Mouse (Mus musculus): ENCODE results near the gene AI182371.
A peak's percentile ranks its signal among the peaks of the same experiment; 100 is the strongest.

Gene AI182371

DNA sequence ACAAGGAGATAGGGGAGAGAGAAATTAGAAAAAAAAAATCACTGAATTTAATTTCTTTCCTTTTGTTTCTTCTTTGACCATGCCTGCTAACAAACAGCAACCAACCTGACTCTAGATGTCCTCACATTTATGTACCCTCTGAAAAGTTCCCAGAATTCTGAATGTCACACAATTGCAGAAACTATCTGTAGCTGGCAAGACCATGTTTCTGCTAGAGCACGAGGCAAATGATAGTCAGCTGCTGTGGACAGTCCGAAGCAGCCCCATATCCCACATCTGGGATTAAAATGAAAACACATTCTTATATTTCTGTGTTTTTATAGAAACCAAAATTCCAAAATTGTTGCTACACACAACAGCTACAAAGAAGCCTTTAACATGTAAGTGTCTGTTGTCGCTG, at the start of gene AI182371:
Gene AI182371, minus strand, starts transcription at position 101 of the 400 bp plus-strand sequence.
- TF ChIP-seq GATA4 (IDR thresholded peaks at IDR 0.05; ENCODE audit: insufficient replicate concordance, low read length), result no peak

DNA sequence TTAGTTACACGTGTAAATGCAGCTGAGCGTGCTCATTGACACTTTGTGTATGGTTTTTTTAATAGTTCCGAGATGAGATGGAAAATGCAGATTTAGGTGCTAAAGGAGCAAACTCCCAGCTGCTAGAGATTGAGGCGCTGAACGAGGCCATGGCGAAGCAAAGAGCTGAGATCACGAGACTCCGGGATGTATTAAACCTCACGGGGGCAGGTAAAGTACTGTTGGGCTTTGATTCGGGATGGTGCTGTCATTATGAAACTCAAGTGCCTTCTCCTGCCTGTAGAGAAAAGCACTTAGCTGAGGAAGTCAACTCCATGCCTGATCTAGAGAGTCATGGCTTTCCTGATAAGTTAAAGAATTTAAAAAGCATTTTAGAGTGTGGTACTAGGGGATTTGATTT, 47.5 kb upstream of the AI182371 start:
- TF ChIP-seq GATA4 (IDR thresholded peaks at IDR 0.05; ENCODE audit: insufficient replicate concordance, low read length), result no peak

DNA sequence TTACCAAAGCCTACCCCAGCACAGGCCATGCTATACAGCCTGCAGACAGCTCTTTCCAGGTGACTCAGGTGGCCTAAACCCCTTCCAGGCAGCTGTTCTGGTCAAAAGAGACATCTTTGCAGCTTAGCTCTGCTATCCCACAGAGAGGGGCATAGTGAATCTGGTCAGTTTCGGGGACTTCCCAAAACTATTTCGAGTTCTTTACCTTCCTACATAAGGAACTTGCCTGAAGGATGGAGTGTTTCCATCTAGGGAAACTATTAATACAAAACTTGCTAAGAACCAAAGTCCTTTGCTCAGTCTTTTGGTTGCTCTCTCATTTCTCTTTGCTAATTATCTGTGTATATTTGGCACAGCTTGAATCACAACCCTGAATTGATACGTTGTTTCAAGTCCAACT, 40.3 kb upstream of the AI182371 start:
- TF ChIP-seq GATA4 (IDR thresholded peaks at IDR 0.05; ENCODE audit: insufficient replicate concordance, low read length), result no peak

DNA sequence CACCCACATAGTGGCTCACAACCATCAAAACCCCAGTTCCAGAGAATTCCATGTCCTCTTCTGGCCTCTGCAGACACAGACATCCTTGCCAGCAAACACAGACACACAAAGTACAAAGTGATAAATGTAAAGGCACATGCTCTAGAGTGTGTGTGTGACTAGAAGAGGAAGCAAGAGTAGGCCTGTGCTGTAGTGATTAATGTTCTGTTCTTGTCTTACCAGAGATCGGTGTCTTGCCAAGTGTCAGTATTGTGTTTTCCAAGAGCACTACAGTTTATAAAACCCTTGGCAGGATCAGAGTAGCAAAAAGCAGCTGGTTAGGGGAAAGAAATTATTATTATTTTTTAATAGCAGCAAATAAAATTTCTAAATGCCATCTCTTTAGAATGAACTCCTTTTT, 37.2 kb upstream of the AI182371 start:
- no peak for TF ChIP-seq GATA4 (IDR thresholded peaks at IDR 0.05; ENCODE audit: insufficient replicate concordance, low read length)

DNA sequence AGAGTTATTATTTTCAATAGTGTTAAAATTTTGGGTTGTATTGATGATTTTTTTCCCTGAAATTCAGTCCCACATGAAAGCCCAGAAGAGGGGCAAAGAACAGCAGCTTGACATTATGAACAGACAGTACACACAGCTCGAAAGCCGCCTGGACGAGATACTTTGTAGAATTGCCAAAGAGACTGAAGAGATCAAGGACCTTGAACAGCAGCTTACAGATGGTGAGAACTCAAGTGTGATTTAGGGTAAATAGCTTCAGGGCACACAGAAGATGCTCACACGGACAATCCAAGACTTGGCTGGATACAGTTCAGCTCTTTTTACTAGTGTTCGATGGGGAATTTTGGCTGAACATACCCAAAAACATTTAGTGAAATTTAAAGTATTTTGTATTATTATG, 32.5 kb upstream of the AI182371 start:
- no peak for TF ChIP-seq GATA4 (IDR thresholded peaks at IDR 0.05; ENCODE audit: insufficient replicate concordance, low read length)

DNA sequence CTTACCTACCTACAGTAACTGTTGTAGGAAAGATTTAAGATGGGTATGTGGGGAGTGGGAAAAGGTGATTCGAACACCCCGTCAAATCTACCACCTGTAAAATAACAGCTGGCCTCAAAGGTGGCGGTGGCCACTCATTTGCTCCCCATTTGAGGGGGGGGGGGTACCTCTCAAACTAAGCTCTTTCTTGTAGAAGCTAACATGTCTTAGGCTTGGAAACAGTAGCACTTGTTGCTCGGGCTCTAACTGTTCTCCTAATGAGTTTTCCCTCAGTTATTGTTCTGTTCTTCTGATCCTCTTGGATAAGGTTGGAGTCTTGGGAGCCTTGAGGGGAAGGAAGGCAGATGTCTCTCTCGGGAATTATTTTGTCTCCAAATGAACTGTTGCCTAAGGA, 31.3 kb upstream of the AI182371 start:
- no peak for TF ChIP-seq GATA4 (IDR thresholded peaks at IDR 0.05; ENCODE audit: insufficient replicate concordance, low read length)

DNA sequence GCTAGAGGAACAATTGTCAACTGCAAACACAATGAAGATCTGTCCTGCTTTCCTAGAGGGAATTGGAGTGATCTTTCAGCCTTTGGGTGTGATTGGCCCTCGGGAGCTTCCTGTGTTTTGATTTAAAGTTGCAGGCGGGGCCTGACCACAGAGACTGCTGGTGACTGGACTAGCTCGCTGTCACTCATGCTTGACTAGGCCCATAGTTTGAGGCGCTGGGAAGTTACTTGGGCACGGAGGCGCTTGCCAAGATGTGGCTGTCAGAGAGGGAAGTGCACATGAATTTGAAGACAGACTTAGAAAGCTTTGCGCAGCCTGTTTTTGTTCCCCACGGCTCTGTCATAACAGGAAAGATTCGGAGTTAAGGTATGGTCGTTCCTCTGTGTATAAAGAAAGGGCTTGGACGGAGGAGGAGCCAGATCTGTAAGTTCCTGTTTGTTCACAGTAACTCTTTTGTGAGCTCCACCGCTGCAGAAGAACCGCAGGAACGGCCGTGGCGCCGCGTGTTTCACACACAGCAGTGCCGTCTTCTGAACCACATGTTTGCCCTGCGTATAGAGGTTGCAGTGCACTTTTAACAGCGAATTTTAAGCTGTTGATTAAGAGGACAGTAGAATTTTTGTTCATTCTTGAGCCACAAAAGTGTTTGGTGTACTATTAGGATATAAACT, 30.8 kb upstream of the AI182371 start:
- peak; percentile 30; the same call in 1 of the 2 replicates for TF ChIP-seq GATA4 (IDR thresholded peaks at IDR 0.05; ENCODE audit: insufficient replicate concordance, low read length)

DNA sequence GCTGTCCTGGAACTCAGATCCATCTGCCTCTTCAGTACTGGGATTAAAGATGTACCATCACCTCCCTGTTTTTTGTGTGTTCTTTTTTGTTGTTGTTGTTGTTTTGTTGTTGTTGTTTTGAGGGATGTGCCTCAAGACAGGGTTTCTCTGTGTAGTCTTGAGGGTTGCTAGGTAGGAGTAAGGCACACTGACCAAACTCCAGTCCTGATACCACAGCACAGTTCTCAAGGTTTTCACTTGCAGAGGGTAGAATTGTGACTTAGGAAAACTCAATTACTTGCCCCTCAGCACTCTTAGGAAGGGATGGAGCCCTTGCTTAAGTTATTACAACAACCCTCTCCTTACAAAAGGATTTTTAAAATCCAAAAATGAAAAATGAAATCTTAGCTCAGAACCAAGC, 30.1 kb upstream of the AI182371 start:
- no peak for TF ChIP-seq GATA4 (IDR thresholded peaks at IDR 0.05; ENCODE audit: insufficient replicate concordance, low read length)

DNA sequence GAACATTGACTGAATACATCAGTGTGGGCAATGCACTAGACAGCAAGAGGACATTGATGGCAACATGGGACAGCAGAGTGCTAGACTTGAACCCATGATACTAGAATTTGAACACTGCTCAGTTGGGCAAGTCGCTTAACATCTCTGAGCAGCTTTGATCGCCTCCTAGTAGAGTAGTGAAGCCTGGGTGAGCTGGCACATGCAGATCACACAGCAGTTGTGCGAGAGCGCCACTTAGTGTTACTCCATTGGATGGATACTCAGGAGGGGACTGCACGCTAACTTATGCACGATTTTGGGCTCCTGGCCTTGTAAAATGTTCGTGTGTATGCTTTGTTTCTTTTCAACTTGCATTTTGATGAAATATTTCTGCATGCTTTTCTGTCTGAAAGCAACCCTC, 23.4 kb upstream of the AI182371 start:
- no peak for TF ChIP-seq GATA4 (IDR thresholded peaks at IDR 0.05; ENCODE audit: insufficient replicate concordance, low read length)

DNA sequence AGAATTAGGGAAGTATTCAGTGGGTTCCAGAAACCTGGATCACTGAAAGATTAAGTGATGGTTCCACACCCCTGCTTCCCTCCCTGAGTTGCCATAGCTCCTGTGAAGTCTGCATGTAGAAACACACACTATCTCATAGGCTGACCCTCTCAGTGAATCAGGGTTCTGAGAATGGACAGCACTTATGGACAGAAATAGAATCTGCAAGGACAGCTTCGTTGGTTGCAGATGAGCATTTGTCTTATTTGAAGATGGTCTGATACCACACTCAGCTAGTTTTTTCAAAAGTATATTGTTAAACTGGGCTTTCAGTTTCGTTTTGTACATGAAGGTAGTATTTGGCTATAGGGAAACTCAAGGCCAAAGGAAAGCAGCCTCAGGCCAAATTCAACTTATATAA, 9.2 kb upstream of the AI182371 start:
- TF ChIP-seq GATA4 (IDR thresholded peaks at IDR 0.05; ENCODE audit: insufficient replicate concordance, low read length), result no peak

DNA sequence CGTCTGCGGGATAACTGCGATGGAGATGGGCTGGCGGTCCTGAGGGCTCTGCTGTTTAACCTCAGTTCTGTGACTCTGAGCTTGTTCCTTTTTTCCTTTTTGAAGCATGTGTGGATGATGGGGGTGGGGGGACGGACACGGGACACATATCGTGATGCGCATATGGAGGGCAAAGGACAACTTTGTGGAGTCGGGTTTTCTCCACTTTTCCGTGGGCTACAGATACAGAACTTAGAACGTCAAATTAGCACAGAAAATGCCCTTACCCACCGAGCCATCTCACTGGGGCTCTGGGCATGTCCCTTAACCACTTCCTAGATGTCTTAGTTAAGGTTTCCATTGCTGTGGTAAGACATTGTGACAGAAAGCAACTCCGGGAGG, 8.6 kb upstream of the AI182371 start:
- no peak for TF ChIP-seq GATA4 (IDR thresholded peaks at IDR 0.05; ENCODE audit: insufficient replicate concordance, low read length)

DNA sequence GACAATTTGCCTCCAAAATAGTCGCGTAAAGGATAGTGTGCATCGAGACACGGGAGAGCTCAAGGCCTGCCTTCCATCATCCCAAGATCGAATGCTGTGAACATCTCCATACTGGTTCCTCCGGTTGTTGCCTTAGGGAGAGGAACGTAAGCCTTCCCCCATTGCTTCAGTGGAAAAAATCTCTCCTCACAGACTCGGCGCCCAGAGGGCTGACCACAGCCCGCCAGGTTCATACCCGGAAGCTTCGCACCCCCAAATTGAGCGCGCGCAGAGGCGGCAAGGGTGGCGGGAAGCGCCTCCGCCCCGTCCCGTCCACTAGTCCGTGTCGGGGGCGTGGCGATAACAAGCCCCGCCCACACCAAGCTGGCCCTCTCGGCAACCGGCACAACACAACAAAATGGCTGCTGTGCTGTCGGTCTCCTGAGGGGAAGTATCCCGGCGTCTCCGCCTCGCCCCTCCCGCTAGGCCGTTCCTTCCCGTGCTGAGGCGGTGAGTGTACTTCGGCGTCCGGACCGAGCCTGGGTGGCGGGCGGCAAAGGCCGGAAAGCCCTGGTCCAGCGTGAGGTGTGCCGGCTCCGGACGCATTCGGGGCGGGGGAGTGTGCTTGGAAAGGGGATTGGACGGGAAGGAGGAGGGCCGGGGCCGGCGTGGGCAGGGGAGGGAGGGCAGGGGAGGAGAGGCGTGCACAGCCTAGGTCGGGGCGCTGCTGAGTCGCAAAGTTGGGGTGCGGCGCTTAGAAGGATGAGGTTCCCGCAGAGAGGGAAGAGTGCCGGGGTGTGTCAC, 8.0 kb upstream of the AI182371 start, which contains the start of gene Cntrl:
Gene Cntrl, plus strand, starts transcription at position 352 of the 783 bp plus-strand sequence.
- no peak; the same call in 1 of the 2 replicates for TF ChIP-seq GATA4 (IDR thresholded peaks at IDR 0.05; ENCODE audit: insufficient replicate concordance, low read length)

DNA sequence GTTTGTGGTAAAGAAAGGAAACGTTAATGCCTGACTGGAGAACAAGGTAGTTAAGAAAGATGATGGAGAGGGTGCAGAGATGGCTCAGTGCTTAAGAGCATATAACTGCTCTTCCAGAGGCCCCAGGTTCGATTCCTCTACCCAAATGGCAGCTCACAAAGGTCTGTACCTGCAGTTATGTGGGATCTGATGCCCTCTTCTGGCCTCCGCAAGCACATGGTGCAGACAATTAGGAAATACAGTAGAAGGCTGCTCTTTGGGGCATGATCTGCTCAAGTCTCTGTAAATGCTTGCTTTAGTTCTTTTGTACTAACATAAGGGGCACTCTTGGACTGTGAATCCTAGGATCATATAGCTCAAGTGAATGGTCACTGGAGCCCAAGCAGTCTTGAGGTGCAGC, 7.4 kb upstream of the AI182371 start:
- no peak for TF ChIP-seq GATA4 (IDR thresholded peaks at IDR 0.05; ENCODE audit: insufficient replicate concordance, low read length)

DNA sequence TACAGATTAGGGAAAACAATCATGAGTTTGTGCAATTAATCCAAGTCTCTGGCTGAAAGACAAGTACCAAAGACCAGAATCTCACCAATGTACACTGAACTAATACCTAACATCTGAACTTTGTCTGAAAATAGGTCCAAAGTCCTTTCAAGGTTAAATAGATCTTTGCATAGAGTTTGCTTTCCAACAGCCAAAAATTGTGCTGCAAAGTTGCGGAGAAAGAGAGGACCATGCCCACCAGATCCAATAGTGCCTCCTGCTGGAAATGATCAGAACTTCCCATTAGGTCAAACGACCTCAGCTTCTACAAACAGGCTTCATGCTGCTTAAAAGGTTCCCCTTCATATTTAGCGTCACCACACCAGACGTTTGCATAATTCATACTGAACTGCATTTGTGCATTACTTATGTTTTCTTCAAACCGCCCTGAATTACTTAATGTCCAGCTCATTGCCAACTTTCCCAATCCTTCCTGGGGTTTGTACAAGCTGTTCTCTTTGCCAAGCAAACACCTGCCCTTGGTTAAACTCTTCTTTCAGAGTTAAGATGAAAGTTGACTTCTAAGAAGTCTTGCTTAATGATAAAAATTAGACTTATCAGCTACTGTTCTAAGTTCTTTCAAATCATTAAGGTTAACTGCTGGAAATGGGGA, 6.8 kb upstream of the AI182371 start:
- TF ChIP-seq GATA4 (IDR thresholded peaks at IDR 0.05; ENCODE audit: insufficient replicate concordance, low read length), result no peak

DNA sequence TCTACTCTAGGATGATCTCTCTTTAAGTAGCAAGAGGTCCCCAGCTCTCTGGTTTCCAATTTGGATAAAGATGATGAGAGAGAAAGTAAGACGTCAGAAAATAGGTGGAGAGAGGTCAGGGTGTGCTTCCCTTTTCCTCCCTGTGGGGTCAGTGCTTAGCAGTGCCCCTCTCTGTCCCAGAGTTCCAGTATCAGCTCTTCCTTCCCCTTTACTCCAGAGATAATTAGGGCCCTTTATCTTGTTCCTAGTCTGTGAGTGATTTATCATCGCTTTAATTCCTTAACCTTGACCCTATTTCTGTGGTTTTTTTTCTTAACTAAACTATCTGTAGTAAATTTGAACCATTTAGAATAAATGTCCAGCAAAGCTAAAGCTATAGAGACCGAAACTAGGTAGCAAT, 3.5 kb upstream of the AI182371 start:
- TF ChIP-seq GATA4 (IDR thresholded peaks at IDR 0.05; ENCODE audit: insufficient replicate concordance, low read length), result peak; percentile 74

DNA sequence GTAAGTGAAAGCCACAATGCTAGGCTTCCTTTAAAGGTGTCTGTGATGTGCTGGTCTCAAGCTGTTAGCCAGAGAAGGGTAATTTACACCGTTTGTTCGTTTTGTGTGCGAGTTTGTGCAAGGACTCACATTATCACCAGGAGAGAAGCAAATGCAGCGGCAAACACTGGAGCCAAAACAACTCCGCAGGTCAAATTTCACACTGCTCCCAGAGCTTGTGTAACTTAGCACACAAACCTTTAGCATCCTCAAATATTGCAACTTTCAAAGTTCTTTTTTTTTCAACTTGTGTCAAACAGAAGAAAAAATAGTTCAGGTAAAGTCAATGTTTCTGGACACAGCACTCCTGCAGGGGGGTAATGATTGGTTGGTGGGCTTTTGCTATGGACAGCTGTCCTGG, 2.2 kb upstream of the AI182371 start:
- no peak for TF ChIP-seq GATA4 (IDR thresholded peaks at IDR 0.05; ENCODE audit: insufficient replicate concordance, low read length)
